Mouse (Mus musculus): ENCODE results near the gene Cep170b. TPM values are rescaled to one million over a fixed set of nuclear protein-coding genes. Genes with fewer than 3 reads are reported as not detected.

The Cep170b gene
- total RNA-seq, 2 experiments from 2014 or later, result 28.8 to 29.6 TPM

GRCm38 (mm10) chr12:112764141-112764540, 43.9 kb downstream of the Cep170b start:
- DNase-seq, result peak; percentile 73

- no peak for DNase-seq
Measured at GRCm38 (mm10) chr12:112764991-112765390, 44.7 kb downstream of the Cep170b start.

GRCm38 (mm10) chr12:112766586-112766985, 46.3 kb downstream of the Cep170b start:
- DNase-seq, result no peak

GRCm38 (mm10) chr12:112767036-112767890, 47.0 kb downstream of the Cep170b start:
- no peak for DNase-seq

- DNase-seq, result no peak
Measured at GRCm38 (mm10) chr12:112768166-112768565, 47.9 kb downstream of the Cep170b start.

GRCm38 (mm10) chr12:112769031-112769430, 48.8 kb downstream of the Cep170b start:
- no peak for DNase-seq

GRCm38 (mm10) chr12:112769751-112770150, 49.5 kb downstream of the Cep170b start:
- DNase-seq, result no peak

GRCm38 (mm10) chr12:112770396-112770795, 50.1 kb downstream of the Cep170b start:
- DNase-seq, result no peak

- DNase-seq, result no peak
Measured at GRCm38 (mm10) chr12:112772306-112772705, 52.1 kb downstream of the Cep170b start.

GRCm38 (mm10) chr12:112773366-112773765, 53.1 kb downstream of the Cep170b start:
- DNase-seq, result no peak

- DNase-seq, result no peak
Measured at GRCm38 (mm10) chr12:112774026-112774425, 53.8 kb downstream of the Cep170b start.

GRCm38 (mm10) chr12:112774481-112774880, 54.2 kb downstream of the Cep170b start:
- DNase-seq, result no peak

GRCm38 (mm10) chr12:112791026-112791425, 70.8 kb downstream of the Cep170b start:
- DNase-seq, result no peak

GRCm38 (mm10) chr12:112793601-112794355, 73.5 kb downstream of the Cep170b start:
- peak; percentile 80 for DNase-seq

GRCm38 (mm10) chr12:112794356-112794816, 74.1 kb downstream of the Cep170b start:
- DNase-seq, result no peak

GRCm38 (mm10) chr12:112794998-112795397, 74.7 kb downstream of the Cep170b start:
- no peak for DNase-seq

- DNase-seq, result no peak
Measured at GRCm38 (mm10) chr12:112795466-112796104, 75.3 kb downstream of the Cep170b start.

Small RNA genes lying within 50 kb of the gene (microRNA-seq; reads per million reads assigned to microRNA genes)
- gene Mir6940, result not detected

Other genes with a start within 250 kb of the Cep170b start
- gene A530016L24Rik, start 231.0 kb upstream of the Cep170b start, total RNA-seq (2021), result 10 to 100 TPM; 16.2 to 22.6 TPM
- 1 to 10 TPM; 4.8 to 6.8 TPM for gene Tmem179, start 203.7 kb upstream of the Cep170b start, total RNA-seq (2021)
- gene Inf2, start 131.7 kb upstream of the Cep170b start, total RNA-seq (2021), result 10 to 100 TPM; 21.7 to 25.4 TPM
- 10 to 100 TPM; 42.9 to 72.4 TPM for gene Adssl1, start 100.4 kb upstream of the Cep170b start, total RNA-seq (2021)
- gene Siva1, start 75.8 kb upstream of the Cep170b start, total RNA-seq (2021), result 10 to 100 TPM; 35.9 to 46.7 TPM
- gene Akt1, start 45.6 kb upstream of the Cep170b start, total RNA-seq (2021), result 100 to 1,000 TPM; 210 to 252 TPM
- gene Zbtb42, start 41.6 kb upstream of the Cep170b start, total RNA-seq (2021), result 1 to 10 TPM; 3.9 to 5.5 TPM
- 10 to 100 TPM; 10.8 to 13.4 TPM for gene Pld4, start 40.2 kb downstream of the Cep170b start, total RNA-seq (2021)
- gene Ahnak2, start 82.2 kb downstream of the Cep170b start, total RNA-seq (2021), result 10 to 100 TPM in 1 of 2 experiments, 1 to 10 TPM in 1; 9.4 to 13.5 TPM
- 1 to 10 TPM; 4.4 to 5.1 TPM for gene Clba1, start 88.5 kb downstream of the Cep170b start, total RNA-seq (2021)
- gene Cdca4, start 109.0 kb downstream of the Cep170b start, total RNA-seq (2021), result 10 to 100 TPM; 20.2 to 23.1 TPM
- 1 to 10 TPM; 1.1 to 1.2 TPM for gene Gpr132, start 147.8 kb downstream of the Cep170b start, total RNA-seq (2021)
- 10 to 100 TPM; 13.2 to 23.1 TPM for gene Jag2, start 209.3 kb downstream of the Cep170b start, total RNA-seq (2021)
- gene Nudt14, start 221.7 kb downstream of the Cep170b start, total RNA-seq (2021), result 10 to 100 TPM; 46.9 to 50.2 TPM